Mouse (Mus musculus) CD4-positive helper T cell, adult 2 months (primary cell): ENCODE data around the gene Leng1.
A peak's percentile ranks its signal among the peaks of the same experiment; 100 is the strongest.

Experiments
- DNase-seq: peaks from one replicate; pipeline ENCODE4 v3.0.0-alpha.2; 2012; ENCODE audit warnings: low read depth, missing footprints, low spot score

Leng1 gene

GRCm38 (mm10) chr7:3629543-3630477 is 35.8 kb downstream of the Leng1 start, which contains the start of the genes Tfpt and Prpf31:
TSS of gene Tfpt (minus strand) at chr7:3629929.
TSS of gene Prpf31 (plus strand) at chr7:3629985.
- DNase-seq, result peak; percentile 94

GRCm38 (mm10) chr7:3629030-3629429 is 36.6 kb downstream of the Leng1 start:
- no peak for DNase-seq

- DNase-seq, result peak; percentile 95
Measured at GRCm38 (mm10) chr7:3617242-3617995, 48.2 kb downstream of the Leng1 start, which contains the start of gene Ndufa3. TSS of gene Ndufa3 (plus strand) at chr7:3617373.

- DNase-seq, result no peak
Measured at GRCm38 (mm10) chr7:3616389-3617241, 49.0 kb downstream of the Leng1 start.

- DNase-seq, result no peak
Measured at GRCm38 (mm10) chr7:3616057-3616388, 49.6 kb downstream of the Leng1 start, which contains the start of gene Oscar. TSS of gene Oscar (minus strand) at chr7:3616157.

GRCm38 (mm10) chr7:3614021-3614420 is 51.6 kb downstream of the Leng1 start:
- DNase-seq, result no peak

- no peak for DNase-seq
Measured at GRCm38 (mm10) chr7:3611006-3611405, 54.6 kb downstream of the Leng1 start.

GRCm38 (mm10) chr7:3610437-3610836 is 55.2 kb downstream of the Leng1 start:
- DNase-seq, result no peak
